ENCODE assay signal across 18 mouse cellular contexts in the genomic region with DNA sequence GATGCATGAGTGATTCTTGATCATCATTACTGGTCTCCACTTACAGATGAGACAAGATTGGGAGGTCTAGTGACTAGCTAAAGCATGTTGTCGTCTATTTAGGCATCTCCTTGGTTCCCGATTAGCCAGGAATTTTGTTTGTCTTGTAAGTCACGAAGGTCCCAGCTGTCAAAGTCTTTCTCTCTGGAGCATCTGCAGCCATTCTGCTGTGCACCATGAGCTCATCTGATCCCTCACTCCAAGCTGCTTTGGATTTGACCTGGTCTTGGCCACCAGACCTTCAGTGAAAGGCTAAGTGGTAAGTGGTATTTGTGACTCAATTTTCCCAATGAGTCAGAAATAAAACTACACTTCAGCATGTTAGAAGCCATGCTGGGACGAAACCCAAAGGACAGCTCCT. TPM values are rescaled to one million over a fixed set of nuclear protein-coding genes. Genes with fewer than 3 reads are reported as not detected.
A peak's percentile ranks its signal among the peaks of the same experiment; 100 is the strongest.
DNase-seq lines count a peak whose midpoint lies in the region.
"Had no signal": no experiment of that assay in that cellular context is flagged by ENCODE, and none has a peak within 500 bp of the region (broad histone marks: within the 10 kb centered on the region; RNA-seq: fewer than 3 reads in every experiment).

No protein-coding gene starts in this region.

- intact Hi-C loops in heart, postnatal 10 days (cut with DNase I): no loop called here
- intact Hi-C loops in heart, postnatal 25 days (cut with DNase I): no loop called here

- DNase-seq in heart, adult 11 months: peak; percentile 92
- DNase-seq in heart, postnatal 4 days: no peak
- peak; percentile 15 for DNase-seq in heart, postnatal 10 days
- no peak for DNase-seq in heart, postnatal 25 days (ENCODE audit: low spot score)
- peak; percentile 41 for DNase-seq in Muller cell, postnatal 12 days (ENCODE audit: inconsistent ontology term)
- DNase-seq in urinary bladder, postnatal 14 days (ENCODE audit: low spot score): no peak
- DNase-seq: adrenal gland, postnatal 10 days; adrenal gland, postnatal 36 days; B cell, adult 2 months; cerebellum, adult 18-20 months; cerebellum, adult 9-10 months; cerebellum, postnatal 14 days; forebrain, postnatal 0 days; gastrocnemius, adult 2 months; gastrocnemius, postnatal 14 days; heart, postnatal 36 days; kidney, adult 18-20 months had no signal

RNA-seq across cellular contexts. Expression of gene Creb5, which starts 53.3 kb away (rescaled TPM):
- 10 to 100 TPM; 49.5 to 51.6 TPM for total RNA-seq in heart, postnatal 4 days (2021)
- 10 to 100 TPM; 26.2 to 30.8 TPM for total RNA-seq in heart, postnatal 10 days (2021)
- 10 to 100 TPM in 1 of 2 experiments, 1 to 10 TPM in 1; 9.3 to 10.9 TPM for total RNA-seq in heart, postnatal 25 days (2021)
- total RNA-seq: MEL had no signal

Comparison
In these comparisons a context has a peak if more than half of its experiments do, and no peak if none do; other contexts are left out.
1. DNase-seq: peak in heart, adult 11 months (single experiment), heart, postnatal 10 days (2 of 2) and Muller cell, postnatal 12 days (single experiment); none in heart, postnatal 4 days (single experiment), heart, postnatal 25 days (single experiment) and urinary bladder, postnatal 14 days (single experiment).